8 mouse cellular contexts compared by ENCODE assay signal in the genomic region with DNA sequence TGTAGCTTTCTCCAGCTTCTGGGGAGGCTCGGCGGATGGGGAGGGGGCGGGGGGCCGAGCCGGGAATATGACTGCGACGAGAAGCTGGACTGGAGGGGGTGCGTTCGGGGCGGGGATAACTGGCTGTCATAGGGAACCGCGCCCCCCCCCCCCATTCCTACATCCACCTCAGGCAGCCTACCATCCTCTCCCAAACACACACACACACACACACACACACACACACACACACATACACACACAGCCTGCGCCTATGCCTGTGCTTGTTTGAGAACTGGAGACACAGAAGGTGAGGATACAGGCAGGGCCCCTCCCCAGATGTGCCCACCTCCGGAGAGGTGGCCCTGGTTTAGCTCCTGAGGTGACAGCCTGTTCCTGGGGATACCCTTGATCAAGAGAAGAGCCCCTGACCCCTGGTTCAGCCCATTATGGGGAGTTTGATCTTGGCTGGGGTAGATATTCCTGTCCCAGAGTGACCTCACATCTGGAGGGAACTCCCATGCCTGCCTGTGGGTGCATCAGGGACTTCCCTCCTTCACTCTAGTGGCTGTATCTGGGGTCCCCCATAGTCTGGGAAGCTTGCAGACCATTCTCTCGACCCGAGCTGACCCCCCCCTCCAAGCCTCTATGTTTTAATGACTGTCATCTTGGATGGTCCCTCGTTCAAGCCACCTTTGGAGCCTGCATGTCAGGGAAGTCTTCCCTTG. TPM values are rescaled to one million over a fixed set of nuclear protein-coding genes. Genes with fewer than 3 reads are reported as not detected.
DNase-seq lines count a peak whose midpoint lies in the region; ATAC-seq and TF ChIP-seq lines count a peak whose summit lies in the region.

No protein-coding gene starts in this region.

- H3K27me3 ChIP-seq in CH12.LX (replicated peaks): peaks cover 71% of the 10 kb centered on the region
- peaks cover 73% of the 10 kb centered on the region for H3K27me3 ChIP-seq in forebrain, embryonic 12.5 days
- H3K27me3 ChIP-seq in liver, embryonic 14.5 days (ENCODE audit: control insufficient read depth, insufficient read depth, low read length): peaks cover 69% of the 10 kb centered on the region
- H3K27me3 ChIP-seq in thymus, adult 2 months (ENCODE audit: control insufficient read depth, insufficient read depth, low read length): peaks cover 19% of the 10 kb centered on the region; the same call in 1 of the 2 replicates

- no peak for TF ChIP-seq RAD21 in CH12.LX (IDR thresholded peaks at IDR 0.05; ENCODE audit: low read depth, low read length)

- H3K27ac ChIP-seq in CH12.LX (ENCODE audit: insufficient read depth, low read depth): no peak overlapping the region
- H3K27ac ChIP-seq in forebrain, embryonic 12.5 days: peak overlapping the region; percentile 79
- H3K27ac ChIP-seq in liver, embryonic 14.5 days: no peak overlapping the region
- H3K27ac ChIP-seq in thymus, adult 2 months (ENCODE audit: control insufficient read depth, insufficient read depth, low read length): no peak overlapping the region

- no peaks in the 10 kb centered on the region for H3K79me2 ChIP-seq in CH12.LX (replicated peaks; ENCODE audit: control insufficient read depth, extremely low read depth, insufficient read depth, poor library complexity, severe bottlenecking)

- H3K4me3 ChIP-seq in CH12.LX (replicated peaks in 1 of 3; ENCODE audit: low read depth in 2 of 3, low read length in 2 of 3, poor library complexity in 1 of 3): peak overlapping the region in 1 of 3 experiments; percentile 9
- H3K4me3 ChIP-seq in forebrain, embryonic 12.5 days (replicated peaks): peak overlapping the region; percentile 72
- peak overlapping the region in 1 of 2 experiments; percentile 32; a peak in 2 of 4 replicates for H3K4me3 ChIP-seq in liver, embryonic 14.5 days (ENCODE audit: insufficient read depth in 1 of 2, low read depth in 2 of 2, low read length in 2 of 2)
- H3K4me3 ChIP-seq in thymus, adult 2 months (ENCODE audit: control insufficient read depth, insufficient read depth, low read length): no peak overlapping the region

- in situ Hi-C loops in CH12.LX (cut with MboI; ENCODE audit: low pct_ligation_motif_present, low pct_unique_long_range_greater_than_20kb, low sequenced_read_pairs): loop anchor here (5.0 kb wide), 1 partner anchor 169 kb away; no protein-coding TSS in a partner anchor

- peak; percentile 70 to 72 for DNase-seq in cerebellum, postnatal 10 days
- DNase-seq in cerebellum, postnatal 36 days: no peak
- DNase-seq in CH12.LX (ENCODE audit: extremely low read depth): no peak
- no peak for DNase-seq in liver, embryonic 14.5 days (ENCODE audit: low read depth in 3 of 3, low spot score in 3 of 3)
- DNase-seq in thymus, adult 2 months: no peak
- no peak for DNase-seq in left cerebral cortex, postnatal 36 days (ENCODE audit: low spot score in 2 of 2)
- DNase-seq in gastrocnemius, postnatal 25 days: no peak

- no peak for TF ChIP-seq POLR2A in CH12.LX (IDR thresholded peaks at IDR 0.05; ENCODE audit: low read depth, low read length)
- TF ChIP-seq POLR2A in thymus, adult 2 months (IDR thresholded peaks at IDR 0.05; ENCODE audit: control insufficient read depth, extremely low read depth, insufficient read depth, low read length, poor library complexity): no peak

- H3K9me3 ChIP-seq in CH12.LX (replicated peaks; ENCODE audit: low read length): peaks cover 4% of the 10 kb centered on the region
- H3K9me3 ChIP-seq in forebrain, embryonic 12.5 days: no peaks in the 10 kb centered on the region
- no peaks in the 10 kb centered on the region for H3K9me3 ChIP-seq in liver, embryonic 14.5 days (ENCODE audit: control insufficient read depth, low read length)

- no peaks in the 10 kb centered on the region for H3K36me3 ChIP-seq in CH12.LX (replicated peaks in 1 of 2; ENCODE audit: control insufficient read depth in 1 of 2, insufficient read depth in 1 of 2, low read length in 1 of 2)
- H3K36me3 ChIP-seq in forebrain, embryonic 12.5 days (replicated peaks): no peaks in the 10 kb centered on the region
- H3K36me3 ChIP-seq in liver, embryonic 14.5 days (replicated peaks; ENCODE audit: control insufficient read depth, insufficient read depth, low read depth): no peaks in the 10 kb centered on the region
- no peaks in the 10 kb centered on the region for H3K36me3 ChIP-seq in thymus, adult 2 months (ENCODE audit: control insufficient read depth, insufficient read depth, low read length)

- peak overlapping the region; percentile 27 for H3K4me2 ChIP-seq in CH12.LX (ENCODE audit: insufficient read depth, low read depth, poor library complexity, severe bottlenecking)
- peak overlapping the region; percentile 95 for H3K4me2 ChIP-seq in forebrain, embryonic 12.5 days
- peak overlapping the region; percentile 54 for H3K4me2 ChIP-seq in liver, embryonic 14.5 days (ENCODE audit: low read depth)

- intact Hi-C loops in left cerebral cortex, postnatal 36 days (cut with DNase I): loop anchor here (5.0 kb wide), 1 partner anchor 169 kb away; no protein-coding TSS in a partner anchor

- no peak for TF ChIP-seq EP300 in CH12.LX (IDR thresholded peaks at IDR 0.05; ENCODE audit: low read length)
- no peak for TF ChIP-seq EP300 in liver, embryonic 14.5 days (IDR thresholded peaks at IDR 0.05; ENCODE audit: low read depth)

- no peak for TF ChIP-seq CTCF in CH12.LX (conservative IDR thresholded peaks at IDR 0.05 in 1 of 2, IDR thresholded peaks at IDR 0.05 in 1 of 2; ENCODE audit: low read depth in 2 of 2, low read length in 2 of 2)
- TF ChIP-seq CTCF in liver, embryonic 14.5 days (IDR thresholded peaks at IDR 0.05; ENCODE audit: low read depth): no peak
- no peak for TF ChIP-seq CTCF in thymus, adult 2 months (IDR thresholded peaks at IDR 0.05; ENCODE audit: borderline replicate concordance, control insufficient read depth, extremely low read depth, insufficient read depth, low read length, poor library complexity)

- no peak overlapping the region for H3K9ac ChIP-seq in CH12.LX (ENCODE audit: insufficient read depth, low read depth)
- peak overlapping the region; percentile 85 for H3K9ac ChIP-seq in forebrain, embryonic 12.5 days
- H3K9ac ChIP-seq in liver, embryonic 14.5 days (replicated peaks): no peak overlapping the region

- dilution Hi-C loops in CH12.LX (cut with MboI; ENCODE audit: extremely low pct_ligation_motif_present, extremely low pct_unique_long_range_greater_than_20kb, low sequenced_read_pairs): no loop called here

- 15% methylated on average over 11 of the region's 17 CpGs for WGBS in forebrain, embryonic 12.5 days
- 15% methylated on average over 6 of the region's 17 CpGs for WGBS in liver, embryonic 14.5 days (ENCODE audit: insufficient replicate concordance)
- WGBS in thymus, adult 2 months: 12% methylated on average over 15 of the region's 17 CpGs

- H3K4me1 ChIP-seq in CH12.LX (ENCODE audit: control insufficient read depth in 1 of 2, insufficient read depth in 2 of 2): peaks cover 0 to 10% of the 10 kb centered on the region in 2 experiments; a peak in 1 of 4 replicates
- peaks cover 49% of the 10 kb centered on the region for H3K4me1 ChIP-seq in forebrain, embryonic 12.5 days
- H3K4me1 ChIP-seq in liver, embryonic 14.5 days (replicated peaks; ENCODE audit: control insufficient read depth in 2 of 2, insufficient read depth in 2 of 2, low read length in 1 of 2): no peaks in the 10 kb centered on the region; a peak in 1 of 4 replicates
- 0 out of 2 replicates have a peak, but pooled peaks cover 6% of the 10 kb centered on the region for H3K4me1 ChIP-seq in thymus, adult 2 months (replicated peaks; ENCODE audit: control insufficient read depth, insufficient read depth, low read length)

- peak; percentile 10; the same call in 1 of the 2 replicates for ATAC-seq in forebrain, embryonic 12.5 days (ENCODE audit: low FRiP score)
- no peak for ATAC-seq in liver, embryonic 14.5 days (ENCODE audit: insufficient read depth)

RNA-seq across cellular contexts. Expression of gene Asic1, which starts 0.9 kb away (rescaled TPM):
- total RNA-seq in CH12.LX (2012; rRNA removed): 0.46 and 0.47 TPM in 2 replicates
- not detected in 2 replicates for total RNA-seq in CH12.LX (2014; rRNA removed)
- 0.80 and 0.94 TPM in 2 replicates for polyA plus RNA-seq in CH12.LX (2012; ENCODE audit: insufficient read length, low read depth)
- 14.7 and 18.2 TPM in 2 replicates for polyA plus RNA-seq in forebrain, embryonic 12.5 days (2016; fragmentation: Nextera tagmentation; extraction: Ambion mirVana)
- 0.15 and 0.34 TPM in 2 replicates for polyA plus RNA-seq in liver, embryonic 14.5 days (2012; rRNA removed)
- polyA plus RNA-seq in liver, embryonic 14.5 days (2014; fragmentation: Nextera tagmentation; extraction: Ambion mirVana): 0.04 and 0.06 TPM in 2 replicates
- 0.13 and 0.19 TPM in 2 replicates for polyA plus RNA-seq in thymus, adult 2 months (2012; rRNA removed)
- 10 to 100 TPM; 59.1 to 79.8 TPM for total RNA-seq in left cerebral cortex, postnatal 36 days (2021)
- under 1 TPM; 0.08 to 0.61 TPM for total RNA-seq in gastrocnemius, postnatal 25 days (2021)

RNA-seq across cellular contexts. Expression of gene Racgap1, which starts 19.7 kb away (rescaled TPM):
- total RNA-seq in CH12.LX (2012; rRNA removed) (97.9 and 108 TPM in 2 replicates), CH12.LX (2014; rRNA removed) (130 and 143 TPM in 2 replicates)
- polyA plus RNA-seq in CH12.LX (2012; ENCODE audit: insufficient read length, low read depth): 131 and 151 TPM in 2 replicates
- polyA plus RNA-seq in forebrain, embryonic 12.5 days (2016; fragmentation: Nextera tagmentation; extraction: Ambion mirVana): 230 and 251 TPM in 2 replicates
- 41.6 and 53.5 TPM in 2 replicates for polyA plus RNA-seq in liver, embryonic 14.5 days (2012; rRNA removed)
- 51.1 and 55.4 TPM in 2 replicates for polyA plus RNA-seq in liver, embryonic 14.5 days (2014; fragmentation: Nextera tagmentation; extraction: Ambion mirVana)
- 80.2 and 95.6 TPM in 2 replicates for polyA plus RNA-seq in thymus, adult 2 months (2012; rRNA removed)
- total RNA-seq in left cerebral cortex, postnatal 36 days (2021): 10 to 100 TPM in 1 of 2 experiments, 1 to 10 TPM in 1; 8.3 to 10.1 TPM
- 1 to 10 TPM; 1.3 to 2.1 TPM for total RNA-seq in gastrocnemius, postnatal 25 days (2021)

RNA-seq across cellular contexts. Expression of gene Smarcd1, which starts 30.8 kb away (rescaled TPM):
- total RNA-seq in CH12.LX (2012; rRNA removed) (17.9 and 19.9 TPM in 2 replicates), CH12.LX (2014; rRNA removed) (10.5 and 12.5 TPM in 2 replicates)
- 56.5 and 69.9 TPM in 2 replicates for polyA plus RNA-seq in CH12.LX (2012; ENCODE audit: insufficient read length, low read depth)
- 135 and 138 TPM in 2 replicates for polyA plus RNA-seq in forebrain, embryonic 12.5 days (2016; fragmentation: Nextera tagmentation; extraction: Ambion mirVana)
- 6.7 and 6.9 TPM in 2 replicates for polyA plus RNA-seq in liver, embryonic 14.5 days (2012; rRNA removed)
- 4.4 and 4.8 TPM in 2 replicates for polyA plus RNA-seq in liver, embryonic 14.5 days (2014; fragmentation: Nextera tagmentation; extraction: Ambion mirVana)
- polyA plus RNA-seq in thymus, adult 2 months (2012; rRNA removed): 106 and 111 TPM in 2 replicates
- 100 to 1,000 TPM; 159 to 164 TPM for total RNA-seq in left cerebral cortex, postnatal 36 days (2021)
- 1 to 10 TPM; 4.6 to 5.9 TPM for total RNA-seq in gastrocnemius, postnatal 25 days (2021)

RNA-seq across cellular contexts. Expression of gene Gm17349, which starts 34.2 kb away (rescaled TPM):
- total RNA-seq in CH12.LX (2012; rRNA removed) (2.1 and 2.9 TPM in 2 replicates), CH12.LX (2014; rRNA removed) (not detected in 2 replicates)
- not detected in 2 replicates for polyA plus RNA-seq in CH12.LX (2012; ENCODE audit: insufficient read length, low read depth)
- not detected in 2 replicates for polyA plus RNA-seq in forebrain, embryonic 12.5 days (2016; fragmentation: Nextera tagmentation; extraction: Ambion mirVana)
- not detected in 2 replicates for polyA plus RNA-seq in liver, embryonic 14.5 days (2012; rRNA removed)
- not detected in 2 replicates for polyA plus RNA-seq in liver, embryonic 14.5 days (2014; fragmentation: Nextera tagmentation; extraction: Ambion mirVana)
- not detected in 2 replicates for polyA plus RNA-seq in thymus, adult 2 months (2012; rRNA removed)
- 10 to 100 TPM in 1 of 2 experiments, 1 to 10 TPM in 1; 9.2 to 10.4 TPM for total RNA-seq in left cerebral cortex, postnatal 36 days (2021)
- total RNA-seq in gastrocnemius, postnatal 25 days (2021): 1 to 10 TPM in 1 of 2 experiments, not detected in 1; 1.6 TPM

RNA-seq across cellular contexts. Expression of gene Gpd1, which starts 46.2 kb away (rescaled TPM):
- total RNA-seq in CH12.LX (2012; rRNA removed) (0.17 and 0.25 TPM in 2 replicates), CH12.LX (2014; rRNA removed) (0.12 and 0.24 TPM in 2 replicates)
- 0.26 and 0.56 TPM in 2 replicates for polyA plus RNA-seq in CH12.LX (2012; ENCODE audit: insufficient read length, low read depth)
- 0.57 and 0.72 TPM in 2 replicates for polyA plus RNA-seq in forebrain, embryonic 12.5 days (2016; fragmentation: Nextera tagmentation; extraction: Ambion mirVana)
- 8.1 and 9.1 TPM in 2 replicates for polyA plus RNA-seq in liver, embryonic 14.5 days (2012; rRNA removed)
- 5.2 and 5.3 TPM in 2 replicates for polyA plus RNA-seq in liver, embryonic 14.5 days (2014; fragmentation: Nextera tagmentation; extraction: Ambion mirVana)
- 108 and 187 TPM in 2 replicates for polyA plus RNA-seq in thymus, adult 2 months (2012; rRNA removed)
- total RNA-seq in left cerebral cortex, postnatal 36 days (2021): 100 to 1,000 TPM in 1 of 2 experiments, 10 to 100 TPM in 1; 89.9 to 104 TPM
- total RNA-seq in gastrocnemius, postnatal 25 days (2021): 100 to 1,000 TPM; 415 to 536 TPM

Comparison
In these comparisons a context has a peak if more than half of its experiments do, and no peak if none do; other contexts are left out.
1. DNase-seq: peak in cerebellum, postnatal 10 days (2 of 2); none in cerebellum, postnatal 36 days (0 of 2), CH12.LX (single experiment), liver, embryonic 14.5 days (0 of 3), thymus, adult 2 months (single experiment), left cerebral cortex, postnatal 36 days (0 of 2) and gastrocnemius, postnatal 25 days (single experiment).
2. H3K4me2 ChIP-seq: peak in every context shown above with its lines; median percentile 95 in forebrain, embryonic 12.5 days; 54 in liver, embryonic 14.5 days; 27 in CH12.LX.